Mouse (Mus musculus) liver, embryonic 13.5 days (tissue): ENCODE measurements around the gene Macrod1. TPM values are rescaled to one million over a fixed set of nuclear protein-coding genes. Genes with fewer than 3 reads are reported as not detected.

Source experiments
- ATAC-seq: fragments of 200-750 bp; cut with Nextera tagmentation; 2 replicates; pipeline ENCODE4 v1.8.0; 2017; ENCODE audit warnings: low read depth, mild to moderate bottlenecking, moderate number of reproducible peaks, moderate library complexity
- DNase-seq: peaks from one replicate; pipeline ENCODE4 v3.0.0; 2022
- H3K27ac ChIP-seq: fragments of 300-500 bp; sonication (generic); 2 replicates; pipeline ENCODE4 v1.5.1; 2015; ENCODE audit warnings: moderate library complexity, mild to moderate bottlenecking, inconsistent platforms
- H3K27me3 ChIP-seq: fragments of 300-500 bp; sonication (generic); 2 replicates; pipeline ENCODE4 v1.6.1; 2015; ENCODE audit warnings: mild to moderate bottlenecking, inconsistent platforms
- H3K36me3 ChIP-seq: fragments of 300-500 bp; sonication (generic); 2 replicates; pipeline ENCODE4 v1.6.1; 2015; ENCODE audit warnings: mild to moderate bottlenecking, inconsistent platforms
- H3K4me1 ChIP-seq: fragments of 300-500 bp; sonication (generic); replicated peaks from 2 replicates; pipeline ENCODE4 v1.6.1; 2015; ENCODE audit warnings: inconsistent platforms
- H3K4me2 ChIP-seq: fragments of 300-500 bp; sonication (generic); 2 replicates; pipeline ENCODE4 v1.6.1; 2015; ENCODE audit warnings: inconsistent platforms, mild to moderate bottlenecking, moderate library complexity
- H3K4me3 ChIP-seq: fragments of 300-500 bp; sonication (generic); replicated peaks from 2 replicates; pipeline ENCODE4 v1.5.1; 2015; ENCODE audit warnings: mild to moderate bottlenecking, inconsistent platforms
- H3K9ac ChIP-seq: fragments of 300-500 bp; sonication (generic); 2 replicates; pipeline ENCODE4 v1.6.1; 2015; ENCODE audit warnings: mild to moderate bottlenecking, inconsistent platforms
- H3K9me3 ChIP-seq: fragments of 300-500 bp; sonication (generic); replicated peaks from 2 replicates; pipeline ENCODE4 v1.6.1; 2016; ENCODE audit warnings: inconsistent platforms
- WGBS: fragments of 180-500 bp; shearing (Covaris S2); methylation state at CpG from one replicate; pipeline ENCODE4 v1.1.7; 2015; ENCODE audit not compliant: insufficient replicate concordance; 5-methylcytosine and 5-hydroxymethylcytosine counted together
- polyA plus RNA-seq: library from polyadenylated mRNA; unstranded; fragments of >200 nt; fragmentation: Nextera tagmentation; extraction: Ambion mirVana; gene quantifications from 2 replicates; pipeline ENCODE4 v1.2.1, GENCODE M21; 2015

The Macrod1 gene
- polyA plus RNA-seq, 1 experiment from 2014 or later, result 3.0 TPM

DNA sequence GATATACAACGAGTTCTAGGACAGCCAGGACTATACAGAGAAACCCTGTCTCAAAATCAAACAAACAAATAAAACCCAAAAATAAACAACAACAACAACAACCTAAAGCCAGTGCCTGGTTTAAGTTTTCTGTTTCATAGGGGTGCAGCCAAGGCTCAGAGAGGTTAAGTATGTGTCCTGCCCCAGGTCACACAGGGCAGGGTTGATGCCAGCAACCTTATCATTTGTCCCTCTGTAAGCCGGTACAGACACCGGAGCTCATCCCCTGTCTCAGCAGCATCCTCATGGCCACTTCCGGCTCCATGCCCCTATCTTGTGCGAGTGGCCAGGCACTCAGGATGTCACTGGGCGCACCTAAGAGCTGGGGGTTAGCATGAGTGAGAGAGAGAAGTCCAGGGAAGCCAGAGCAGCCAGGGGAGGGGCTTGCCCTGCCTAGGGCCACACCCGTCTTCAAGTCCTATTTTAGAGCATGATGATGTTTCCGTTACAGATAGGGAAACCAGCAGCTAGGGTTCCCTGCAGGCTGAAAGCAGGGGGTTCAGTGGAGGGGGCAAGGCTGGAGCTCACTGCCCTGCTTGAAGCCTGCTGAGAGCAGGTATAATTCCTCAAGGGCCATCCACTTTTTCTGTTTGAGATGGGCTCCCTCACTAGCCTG is 61.2 kb downstream of the Macrod1 start:
- 19% methylated on average over 8 of the region's 8 CpGs for WGBS

DNA sequence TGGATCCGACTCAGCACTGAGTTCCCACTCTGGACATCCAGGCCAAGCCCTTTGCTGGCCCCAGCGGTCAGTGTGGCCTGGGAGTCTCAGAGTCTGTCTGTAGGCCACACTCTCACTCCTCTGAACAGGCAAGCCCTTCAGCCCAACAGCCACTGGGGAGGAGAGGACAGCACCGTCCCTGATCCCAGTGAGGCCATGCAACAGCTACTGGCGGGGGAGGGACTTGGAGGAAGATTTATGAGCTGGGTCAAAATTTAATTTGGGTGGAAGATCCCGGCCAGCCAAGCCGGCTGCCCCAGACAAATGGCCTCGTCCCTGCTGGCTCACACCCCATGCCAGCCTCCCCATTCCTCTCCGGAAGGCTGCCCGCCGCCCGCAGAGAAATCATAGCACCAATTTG is 64.6 kb downstream of the Macrod1 start:
- Histone ChIP-seq H3K27me3 (peaks cover 13% of the 10 kb centered on the region; the same call in 1 of the 2 replicates), H3K9ac (no peak overlapping the region), H3K27ac (peak overlapping the region; percentile 6; the same call in 1 of the 2 replicates), H3K4me3 (no peak overlapping the region), H3K36me3 (no peaks in the 10 kb centered on the region), H3K9me3 (no peaks in the 10 kb centered on the region), H3K4me2 (no peak overlapping the region), H3K4me1 (peaks cover 61% of the 10 kb centered on the region)
- 58% methylated on average over 11 of the region's 11 CpGs for WGBS
- no peak for ATAC-seq
- no peak for DNase-seq

More for the DNA sequence above, 61.2 kb downstream of the Macrod1 start:
- peak overlapping the region; percentile 86 for H3K27ac ChIP-seq
- peaks cover 93% of the 10 kb centered on the region for H3K4me1 ChIP-seq
- peak; percentile 57 for DNase-seq
- H3K36me3 ChIP-seq, result no peaks in the 10 kb centered on the region
- 0 out of 2 replicates have a peak, but pooled peaks cover 5% of the 10 kb centered on the region for H3K27me3 ChIP-seq
- no peaks in the 10 kb centered on the region for H3K9me3 ChIP-seq
- peak overlapping the region; percentile 67 for H3K9ac ChIP-seq
- peak overlapping the region; percentile 60 for H3K4me2 ChIP-seq
- peak; percentile 80 for ATAC-seq
- H3K4me3 ChIP-seq, result peak overlapping the region; percentile 17

DNA sequence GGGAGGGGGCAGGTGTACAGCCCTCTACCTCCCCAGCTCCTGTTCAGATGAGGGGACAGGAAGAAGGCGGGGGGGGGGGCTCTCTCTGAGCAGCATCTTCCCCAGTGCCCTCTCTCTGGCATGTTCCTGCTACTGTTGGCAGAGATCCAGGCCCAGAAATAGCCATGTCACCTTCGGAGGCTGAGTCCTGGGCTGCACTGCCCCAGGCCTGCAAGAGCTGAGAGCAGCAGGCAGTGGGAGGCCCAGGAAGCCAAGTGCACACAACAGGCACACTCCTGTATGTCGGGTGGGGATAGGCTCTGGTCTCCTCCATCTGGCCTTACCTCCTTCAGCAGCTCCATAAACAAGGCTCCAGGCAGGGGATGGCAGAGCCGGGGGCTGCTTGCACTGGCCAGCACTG is 65.7 kb downstream of the Macrod1 start:
- DNase-seq, result no peak

DNA sequence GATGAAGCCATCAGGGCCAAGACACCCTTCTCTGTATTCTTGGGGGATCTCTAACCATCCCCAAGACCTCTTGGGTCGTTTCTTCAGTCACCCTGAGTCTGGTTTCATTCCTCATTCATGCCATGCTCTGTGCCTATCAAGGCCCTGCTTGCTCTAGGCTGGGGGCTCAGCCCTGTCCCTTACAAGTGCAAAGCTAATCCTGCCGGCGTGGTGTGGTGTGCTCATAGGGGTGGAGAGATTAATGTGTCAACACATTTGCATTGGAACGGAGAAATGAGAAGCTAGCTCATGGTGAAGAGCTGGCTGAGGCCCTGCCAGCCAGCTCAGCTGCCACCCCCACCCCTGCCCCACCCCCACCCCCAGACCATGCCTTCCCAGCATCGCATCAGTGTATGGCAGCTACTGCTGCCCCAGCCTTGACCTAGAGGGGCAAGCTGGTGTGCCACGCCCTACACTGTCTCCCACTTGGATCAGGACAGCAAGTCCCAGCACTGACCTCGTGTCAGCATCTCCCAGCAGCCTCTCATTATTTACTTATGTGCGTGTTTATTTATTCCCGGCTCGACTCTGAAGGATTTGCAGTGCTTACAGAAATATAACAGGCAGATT is 66.2 kb downstream of the Macrod1 start:
- Histone ChIP-seq H3K27me3 (peaks cover 13% of the 10 kb centered on the region; the same call in 1 of the 2 replicates), H3K27ac (no peak overlapping the region), H3K36me3 (no peaks in the 10 kb centered on the region), H3K9me3 (no peaks in the 10 kb centered on the region), H3K4me1 (peaks cover 54% of the 10 kb centered on the region), H3K4me3 (no peak overlapping the region), H3K9ac (no peak overlapping the region), H3K4me2 (no peak overlapping the region)
- ATAC-seq (no peak), DNase-seq (no peak)
- 47% methylated on average over 10 of the region's 10 CpGs for WGBS

More for the DNA sequence above, 65.7 kb downstream of the Macrod1 start:
- Histone ChIP-seq H3K27ac (no peak overlapping the region), H3K4me1 (peaks cover 57% of the 10 kb centered on the region), H3K4me3 (no peak overlapping the region), H3K9ac (no peak overlapping the region), H3K36me3 (no peaks in the 10 kb centered on the region), H3K27me3 (peaks cover 13% of the 10 kb centered on the region; the same call in 1 of the 2 replicates), H3K4me2 (no peak overlapping the region), H3K9me3 (no peaks in the 10 kb centered on the region)
- no peak for ATAC-seq
- 45% methylated on average over 4 of the region's 4 CpGs for WGBS

DNA sequence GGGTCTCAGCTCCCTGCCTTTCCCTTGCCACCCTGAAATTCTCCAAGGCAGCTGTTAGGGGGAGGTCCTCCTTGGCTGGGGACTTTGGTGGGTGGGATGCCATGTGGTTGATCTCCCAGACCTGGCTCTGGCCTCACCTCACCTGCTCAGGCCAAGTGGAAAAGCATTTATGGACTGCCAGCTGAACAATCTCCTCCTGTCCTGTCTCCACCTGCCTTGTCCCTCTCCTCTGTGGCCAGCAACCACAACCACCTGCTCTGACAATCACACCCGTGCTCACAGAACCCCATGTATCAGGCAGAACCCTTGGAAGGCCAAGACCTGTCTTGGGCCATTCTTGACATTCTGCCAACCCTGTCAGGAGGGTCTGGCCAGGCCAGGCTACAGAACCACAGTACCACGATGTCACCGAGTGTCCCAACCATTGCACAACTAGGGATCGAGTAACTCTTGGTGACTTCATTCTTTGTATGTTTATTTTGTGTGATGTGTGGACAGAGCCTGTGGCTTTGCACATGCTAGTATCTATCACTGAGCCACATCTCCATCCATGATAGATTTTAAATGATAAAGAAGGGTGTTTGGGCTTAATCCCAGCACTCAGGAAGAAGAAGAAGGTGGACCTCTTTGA is 69.0 kb downstream of the Macrod1 start:
- H3K36me3 ChIP-seq, result no peaks in the 10 kb centered on the region
- 68% methylated on average over 4 of the region's 4 CpGs for WGBS
- no peak for ATAC-seq
- H3K27ac ChIP-seq, result no peak overlapping the region
- no peak overlapping the region for H3K4me3 ChIP-seq
- no peak for DNase-seq
- H3K4me2 ChIP-seq, result no peak overlapping the region
- no peak overlapping the region for H3K9ac ChIP-seq
- H3K9me3 ChIP-seq, result no peaks in the 10 kb centered on the region
- peaks cover 18% of the 10 kb centered on the region; the same call in 1 of the 2 replicates for H3K27me3 ChIP-seq
- peaks cover 27% of the 10 kb centered on the region for H3K4me1 ChIP-seq

DNA sequence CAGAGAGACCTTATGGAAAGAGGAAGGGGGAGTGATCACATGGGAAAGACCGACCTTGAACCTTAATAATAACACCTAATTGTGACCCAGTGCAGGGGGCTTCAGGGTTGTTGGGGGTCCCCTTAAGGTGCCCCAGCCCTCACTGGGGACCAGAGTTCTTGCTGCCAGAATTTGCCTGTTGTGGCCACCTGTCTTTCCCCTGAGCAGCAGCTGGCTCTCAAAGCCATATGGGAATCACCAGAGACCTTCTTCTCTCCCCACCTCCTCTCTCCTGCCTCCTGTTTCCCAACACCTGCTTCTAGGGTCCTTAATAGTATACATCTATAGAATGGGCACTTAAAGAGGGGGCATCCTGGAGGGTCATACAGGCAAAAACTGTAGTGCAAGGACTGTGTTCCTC is 69.6 kb downstream of the Macrod1 start:
- 43% methylated on average over 1 of the region's 1 CpGs for WGBS
- H3K9ac ChIP-seq, result no peak overlapping the region
- H3K27me3 ChIP-seq, result peaks cover 18% of the 10 kb centered on the region; the same call in 1 of the 2 replicates
- peaks cover 21% of the 10 kb centered on the region for H3K4me1 ChIP-seq
- no peaks in the 10 kb centered on the region for H3K36me3 ChIP-seq
- H3K27ac ChIP-seq, result no peak overlapping the region
- no peak for DNase-seq
- ATAC-seq, result no peak
- no peaks in the 10 kb centered on the region for H3K9me3 ChIP-seq
- H3K4me3 ChIP-seq, result no peak overlapping the region
- no peak overlapping the region for H3K4me2 ChIP-seq

DNA sequence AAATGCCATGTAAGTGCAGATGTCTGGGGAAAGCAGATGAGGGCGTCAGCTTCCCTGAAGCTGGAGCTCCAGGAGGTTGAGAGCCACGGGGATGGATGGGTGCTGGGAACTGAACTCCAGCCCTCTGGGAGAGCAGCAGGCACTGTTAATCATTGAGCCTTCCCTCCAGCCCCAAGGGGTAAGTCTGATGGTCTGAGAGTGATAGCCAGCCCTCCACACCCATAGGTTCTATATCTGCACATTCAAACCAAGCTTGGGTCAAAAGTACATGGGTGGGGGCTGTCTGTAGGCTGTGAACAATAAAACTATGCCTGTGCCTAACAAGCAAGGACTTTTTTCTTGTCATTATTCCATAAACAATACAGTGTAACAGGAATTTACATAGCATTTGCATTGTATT is 70.3 kb downstream of the Macrod1 start:
- H3K9me3 ChIP-seq, result no peaks in the 10 kb centered on the region
- peaks cover 13% of the 10 kb centered on the region; the same call in 1 of the 2 replicates for H3K27me3 ChIP-seq
- ATAC-seq (0 out of 2 replicates have a peak, but pooled peaks have one; percentile 52), DNase-seq (no peak)
- WGBS, result 26% methylated on average over 2 of the region's 2 CpGs
- peaks cover 14% of the 10 kb centered on the region for H3K4me1 ChIP-seq
- no peak overlapping the region for H3K27ac ChIP-seq
- H3K4me2 ChIP-seq, result no peak overlapping the region
- no peak overlapping the region for H3K4me3 ChIP-seq
- H3K36me3 ChIP-seq, result no peaks in the 10 kb centered on the region
- H3K9ac ChIP-seq, result no peak overlapping the region

- Histone ChIP-seq H3K27ac (no peak overlapping the region), H3K27me3 (peaks cover 26% of the 10 kb centered on the region), H3K9me3 (no peaks in the 10 kb centered on the region), H3K4me2 (no peak overlapping the region), H3K36me3 (no peaks in the 10 kb centered on the region), H3K4me3 (no peak overlapping the region), H3K4me1 (peaks cover 8% of the 10 kb centered on the region), H3K9ac (no peak overlapping the region)
- ATAC-seq (no peak), DNase-seq (no peak)
- 72% methylated on average over 19 of the region's 19 CpGs for WGBS
Measured at GRCm38 (mm10) chr19:7128551-7129475, 72.2 kb downstream of the Macrod1 start.

DNA sequence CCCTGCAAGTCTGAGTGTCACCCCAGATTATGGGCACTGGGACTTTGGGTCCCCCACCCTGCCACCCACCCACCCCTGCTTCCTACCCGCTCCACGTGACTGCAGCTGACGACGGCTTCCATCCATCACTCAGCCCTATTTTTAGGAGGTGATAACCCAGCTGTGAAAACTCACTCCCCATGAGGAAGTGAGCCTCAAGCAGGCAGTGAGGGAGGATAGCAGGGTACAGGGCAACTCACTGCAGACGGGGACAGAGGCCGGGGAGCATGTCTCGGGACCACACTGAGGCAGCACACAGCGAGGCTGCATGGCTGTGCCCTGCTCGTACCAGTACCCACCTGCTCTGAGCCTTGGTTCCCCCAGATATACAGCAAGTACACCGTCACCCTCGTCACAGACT is 73.7 kb downstream of the Macrod1 start:
- H3K9ac ChIP-seq, result no peak overlapping the region
- H3K9me3 ChIP-seq, result no peaks in the 10 kb centered on the region
- no peak overlapping the region for H3K4me2 ChIP-seq
- H3K27me3 ChIP-seq, result peaks cover 38% of the 10 kb centered on the region
- 39% methylated on average over 11 of the region's 11 CpGs for WGBS
- peaks cover 21% of the 10 kb centered on the region for H3K4me1 ChIP-seq
- ATAC-seq (no peak), DNase-seq (no peak)
- H3K36me3 ChIP-seq, result no peaks in the 10 kb centered on the region
- no peak overlapping the region for H3K27ac ChIP-seq
- H3K4me3 ChIP-seq, result no peak overlapping the region

- 80% methylated on average over 9 of the region's 9 CpGs for WGBS
- no peak for DNase-seq
- Histone ChIP-seq H3K4me1 (peaks cover 30% of the 10 kb centered on the region), H3K9ac (no peak overlapping the region), H3K27ac (no peak overlapping the region), H3K36me3 (no peaks in the 10 kb centered on the region), H3K4me2 (no peak overlapping the region), H3K27me3 (peaks cover 64% of the 10 kb centered on the region), H3K9me3 (no peaks in the 10 kb centered on the region), H3K4me3 (no peak overlapping the region)
- no peak for ATAC-seq
Measured at GRCm38 (mm10) chr19:7133436-7133835, 76.8 kb downstream of the Macrod1 start.
